Mouse (Mus musculus) left cerebral cortex, adult 11 months (tissue): Measurements from ENCODE around the gene March2.

Experiments
- DNase-seq: peaks from one replicate; pipeline ENCODE4 v3.0.0; 2022; ENCODE audit warnings: low spot score

March2 gene

DNA sequence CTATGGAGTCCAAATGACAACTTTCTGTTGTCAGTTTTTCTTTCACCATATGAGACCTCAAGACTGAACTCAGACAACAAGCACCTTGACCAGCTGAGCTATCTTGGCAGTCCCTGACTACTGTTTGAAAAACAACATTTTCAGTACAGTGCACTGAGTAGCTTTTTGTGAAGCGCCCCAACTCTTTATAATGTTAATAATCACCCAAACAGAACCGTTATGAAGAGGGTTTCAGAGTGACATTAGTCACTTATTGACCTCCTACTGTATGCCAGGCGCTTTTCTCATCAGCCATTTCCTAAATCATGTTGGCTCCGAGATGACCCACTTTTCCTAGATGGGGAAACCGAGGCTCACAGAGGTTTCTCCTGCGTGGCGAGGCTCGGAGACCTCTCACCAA, 488 bp downstream of the March2 start:
- DNase-seq = no peak

DNA sequence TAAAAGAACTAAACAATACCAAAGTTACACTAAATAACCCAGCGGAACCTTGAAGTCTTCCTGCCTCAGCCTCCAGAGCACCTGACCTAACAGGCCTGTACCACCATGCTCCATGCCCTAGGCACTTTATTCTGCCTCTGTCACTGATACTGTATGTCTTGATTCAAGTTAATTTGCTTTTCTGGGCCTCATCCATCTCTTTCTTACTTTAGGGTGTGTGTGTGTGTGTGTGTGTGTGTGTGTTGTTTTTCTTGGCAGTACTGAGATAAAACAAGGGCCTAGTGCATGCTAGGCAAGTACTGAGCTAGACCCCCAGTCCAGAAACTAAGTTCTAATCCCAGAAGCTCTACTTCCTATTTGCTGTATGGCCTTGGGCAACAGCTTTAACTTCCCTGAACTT, 1.2 kb downstream of the March2 start:
- no peak for DNase-seq

DNA sequence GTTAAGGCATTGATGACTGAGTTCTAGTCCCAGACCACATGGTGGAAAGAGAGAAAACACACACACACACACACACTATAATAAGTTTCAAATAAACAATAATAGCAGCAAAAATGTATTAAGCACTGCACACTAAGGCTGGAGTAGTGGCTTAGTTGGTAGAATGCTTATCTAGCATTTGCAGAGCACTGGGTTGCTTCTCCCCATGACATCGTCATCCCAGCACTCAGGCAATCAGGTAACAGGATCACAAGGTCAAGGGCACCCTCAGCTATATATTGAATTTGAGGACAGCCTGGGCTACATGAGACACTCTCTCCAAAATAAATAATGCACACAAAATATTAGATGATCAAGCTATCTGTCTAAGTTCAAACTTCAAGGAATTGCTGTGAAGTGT, 3.7 kb downstream of the March2 start:
- DNase-seq = no peak

DNA sequence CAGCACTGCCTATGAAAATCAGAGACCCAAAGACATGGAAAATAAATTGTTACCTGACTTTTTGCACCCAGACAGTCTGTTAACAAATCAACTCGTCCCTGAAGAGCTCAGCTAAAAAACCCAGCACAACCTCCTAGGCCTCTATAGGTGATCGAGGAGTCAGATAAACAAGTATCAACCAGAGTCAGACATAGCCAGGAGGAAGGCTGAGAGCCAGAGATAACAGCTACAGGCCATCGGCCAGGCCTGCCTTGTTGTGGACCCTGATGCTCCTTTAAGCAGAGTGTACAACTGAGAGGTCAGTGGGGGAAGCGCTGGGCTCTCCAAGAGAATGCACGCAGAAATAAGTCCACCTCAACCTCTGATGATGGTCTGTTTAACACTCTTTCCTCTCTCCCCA, 5.2 kb downstream of the March2 start:
- no peak for DNase-seq

DNA sequence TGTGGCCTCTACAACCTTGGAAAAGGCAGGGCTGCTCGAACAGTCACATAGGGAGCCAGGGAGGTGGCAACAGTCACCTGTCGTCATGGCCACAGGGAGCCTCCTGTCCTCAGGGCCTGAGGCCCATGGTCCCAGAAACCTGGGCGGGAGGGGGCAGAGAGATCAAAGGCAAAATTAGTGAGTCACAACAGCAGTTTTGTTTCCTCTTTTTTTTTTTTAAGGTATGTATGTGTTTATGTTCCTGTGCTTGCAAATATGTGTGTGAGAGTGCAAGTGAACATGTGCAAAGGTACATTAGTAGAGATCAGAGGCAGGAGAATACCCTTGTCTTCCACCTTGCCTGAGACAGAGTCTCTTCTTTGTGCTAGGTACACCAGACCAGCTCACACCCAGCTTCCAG, 8.6 kb downstream of the March2 start:
- DNase-seq = no peak

DNA sequence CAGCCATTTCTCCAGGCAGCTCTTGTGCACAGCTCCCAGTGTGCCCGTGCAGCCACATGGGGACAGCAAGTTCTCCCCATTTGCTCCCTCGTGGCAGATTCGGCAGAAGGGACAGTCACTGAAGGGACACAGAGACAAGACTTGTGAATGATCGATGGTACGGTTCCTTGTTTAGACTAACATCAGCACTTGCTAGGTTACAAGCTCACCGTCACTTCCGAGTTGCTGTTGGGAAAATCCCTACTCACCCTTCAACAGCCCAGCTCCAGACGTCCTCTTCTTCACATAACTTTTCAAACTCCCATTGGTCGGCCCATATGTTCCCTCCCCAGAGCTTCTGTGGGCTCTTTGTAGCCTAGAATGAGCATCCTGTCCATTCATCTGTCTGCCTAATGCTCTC, 15.4 kb downstream of the March2 start:
- DNase-seq = no peak

DNA sequence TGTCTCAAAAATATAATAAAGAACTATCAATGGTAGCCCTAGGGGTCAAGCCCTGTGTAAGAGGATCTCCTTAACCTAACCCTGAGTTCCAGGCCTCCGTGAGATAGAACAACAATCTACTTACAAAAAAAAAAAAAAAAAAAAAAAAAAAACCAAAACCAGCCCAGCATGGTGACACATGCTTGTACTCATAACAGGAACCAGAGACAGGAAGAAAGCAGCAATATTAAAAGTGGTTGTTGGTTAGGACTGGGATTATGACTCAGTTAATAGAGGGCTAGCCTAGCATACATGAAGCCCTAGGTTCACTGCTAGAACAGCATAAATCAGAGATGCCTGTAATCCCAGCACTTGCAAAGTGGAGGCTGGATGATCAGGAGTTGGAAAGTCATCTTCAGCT, 16.3 kb downstream of the March2 start:
- DNase-seq = no peak

DNA sequence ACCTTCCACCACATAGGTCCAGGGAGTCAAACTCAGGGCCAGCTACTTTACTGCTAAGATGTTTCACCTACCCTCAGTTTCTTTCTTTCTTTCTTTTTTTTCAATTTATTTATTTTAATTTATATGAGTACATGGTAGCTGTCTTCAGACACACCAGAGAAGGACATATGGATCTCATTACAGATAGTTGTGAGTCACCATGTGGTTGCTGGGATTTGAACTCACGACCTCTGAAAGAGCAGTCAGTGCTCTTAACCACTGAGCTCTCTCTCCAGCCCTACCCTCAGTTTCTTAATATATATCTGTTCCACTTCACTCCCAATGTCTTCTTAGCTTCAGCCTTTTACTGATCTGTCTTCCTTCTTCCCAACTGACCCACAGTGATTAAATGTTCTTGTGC, 23.0 kb downstream of the March2 start:
- DNase-seq = no peak

DNA sequence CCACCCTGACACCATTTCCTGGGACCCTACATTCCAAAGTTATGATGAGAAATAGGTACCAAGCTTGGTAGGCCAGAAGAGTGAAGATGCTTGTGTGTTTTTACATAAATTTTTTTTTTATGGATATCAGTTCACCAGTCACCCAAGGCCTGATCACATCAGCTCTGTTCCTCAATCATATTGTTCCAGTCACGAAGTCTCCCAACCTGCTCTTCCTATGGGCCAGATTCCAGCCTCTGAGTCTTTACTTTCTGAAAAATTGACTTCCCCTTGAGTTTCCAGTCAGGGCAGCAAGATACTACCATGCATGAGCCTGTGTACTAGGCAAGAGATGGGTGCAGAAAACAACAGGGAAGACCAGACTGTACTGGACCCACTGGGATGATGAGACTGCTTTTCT, 31.7 kb downstream of the March2 start, which contains the start of gene Hnrnpm:
Hnrnpm (minus strand) TSS at position 101 of the 400 bp plus-strand sequence.
- no peak for DNase-seq

DNA sequence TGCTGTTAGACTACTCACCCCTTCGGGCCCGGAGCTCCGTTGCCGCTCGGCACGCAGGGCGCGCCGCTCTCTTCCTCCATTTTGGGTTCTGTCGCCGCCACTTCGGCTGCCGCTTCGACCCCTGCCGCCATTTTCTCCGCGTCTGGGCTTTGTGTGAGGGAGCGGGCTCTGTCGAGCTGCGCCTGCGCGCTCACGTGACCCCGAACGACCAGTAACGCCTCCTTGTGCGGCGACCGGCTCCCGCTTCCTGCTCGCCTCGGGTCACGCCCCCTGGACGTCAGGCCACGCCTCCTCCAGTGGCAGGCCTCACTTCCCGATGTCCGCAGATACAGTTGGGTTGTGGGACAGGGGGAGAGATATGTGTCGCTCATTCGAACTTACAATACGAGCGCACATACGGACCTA, 33.2 kb downstream of the March2 start:
- DNase-seq = peak; percentile 94

DNA sequence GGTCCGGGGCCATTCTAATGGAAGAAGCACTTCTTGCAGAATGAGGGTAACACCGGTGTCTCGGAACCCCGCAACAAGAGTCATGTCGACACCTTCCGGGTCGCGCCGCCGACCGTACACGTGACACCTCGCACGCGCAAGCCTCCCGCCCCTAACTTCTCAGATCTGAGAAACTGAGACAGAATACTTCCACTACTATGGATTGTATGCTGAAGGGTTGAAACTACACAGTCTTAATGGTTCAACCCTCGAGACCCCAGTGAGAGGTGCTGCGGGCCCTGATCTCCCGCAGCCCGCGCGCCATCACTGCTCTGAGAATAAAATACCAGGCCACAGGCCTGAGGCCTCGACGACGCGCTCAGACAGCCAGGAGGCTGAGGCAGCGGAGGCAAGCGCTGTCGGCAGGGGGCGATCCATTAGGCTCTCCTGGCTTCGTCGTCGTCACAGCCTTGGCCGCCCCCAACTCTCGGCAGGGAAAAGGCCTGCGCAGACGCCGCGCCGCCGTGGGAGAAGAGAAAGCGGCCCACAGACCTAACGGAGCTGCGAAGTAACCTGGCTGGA, 33.7 kb downstream of the March2 start:
- peak; percentile 55 for DNase-seq

DNA sequence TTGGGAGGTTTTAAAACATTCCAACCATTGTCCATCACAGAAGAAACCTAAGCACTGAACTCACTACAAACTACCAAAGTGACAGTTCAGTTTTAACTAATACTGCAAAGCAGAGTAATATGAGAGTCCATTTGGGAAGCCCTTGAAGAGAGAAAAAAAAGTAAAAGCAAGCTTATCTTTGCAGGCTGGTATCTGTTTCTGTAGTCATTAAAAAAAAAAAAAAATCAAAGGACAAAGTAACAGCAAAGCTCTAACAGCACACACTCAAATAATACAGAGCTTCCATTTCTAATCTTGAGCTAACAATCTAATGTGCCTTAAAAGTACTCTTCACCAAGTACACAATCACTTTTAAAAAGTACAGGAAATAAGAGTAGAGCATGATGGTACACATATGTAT, 36.7 kb downstream of the March2 start:
- no peak for DNase-seq

DNA sequence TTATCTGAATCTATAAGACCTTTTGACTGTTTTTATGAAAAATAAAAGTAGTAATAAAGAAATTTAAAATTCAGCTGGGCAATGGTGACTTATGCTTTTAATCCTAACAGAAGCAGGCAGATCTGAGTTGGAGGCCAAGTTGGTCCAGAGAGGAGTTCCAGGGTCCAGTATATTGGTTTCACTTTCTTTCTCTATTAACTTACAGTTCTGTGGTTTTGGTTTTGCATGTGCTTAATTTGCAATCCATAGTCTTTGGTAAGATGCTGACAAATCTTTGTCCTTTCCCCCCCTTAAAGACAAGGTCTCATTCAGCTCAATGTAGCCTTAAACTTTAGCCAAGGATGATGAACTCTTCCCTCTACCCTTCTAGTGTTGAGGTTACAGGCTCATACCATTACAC, 39.7 kb downstream of the March2 start:
- DNase-seq = no peak

DNA sequence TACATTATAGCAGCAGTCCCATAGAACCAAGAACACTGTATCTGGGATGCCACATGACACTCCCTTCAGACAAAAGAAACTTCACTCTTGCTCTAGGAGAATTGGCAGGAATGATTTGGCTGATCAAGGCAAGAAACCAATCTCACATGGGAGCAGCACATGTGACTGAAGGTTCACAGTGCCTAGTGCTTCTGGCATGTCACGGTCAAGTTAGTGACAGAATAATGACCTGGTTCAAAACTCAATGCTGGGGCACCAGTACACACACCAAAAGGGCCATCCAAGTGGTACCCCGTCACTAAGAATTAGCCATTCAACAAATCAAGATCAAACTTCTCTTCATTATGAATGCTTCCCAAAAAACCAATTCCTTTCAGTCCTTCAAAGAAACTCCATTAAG, 42.4 kb downstream of the March2 start:
- no peak for DNase-seq

DNA sequence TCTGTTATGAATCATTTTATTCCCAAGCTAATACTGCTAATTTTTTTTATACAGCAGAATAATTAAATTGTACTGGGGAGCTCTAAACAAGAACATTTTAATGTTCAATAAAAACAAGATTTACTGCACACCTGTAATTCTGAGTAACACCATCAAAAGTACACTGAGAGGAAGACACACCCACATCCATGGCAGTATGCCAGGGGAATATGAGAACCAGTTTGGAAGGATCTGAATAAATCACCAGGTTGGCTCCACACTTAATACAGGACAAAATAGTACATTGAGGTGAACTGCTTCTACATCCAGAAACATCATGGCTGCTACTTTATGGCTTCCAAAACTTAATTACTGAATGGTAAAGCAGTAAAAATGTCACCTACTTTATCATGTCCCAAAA, 43.0 kb downstream of the March2 start:
- no peak for DNase-seq

DNA sequence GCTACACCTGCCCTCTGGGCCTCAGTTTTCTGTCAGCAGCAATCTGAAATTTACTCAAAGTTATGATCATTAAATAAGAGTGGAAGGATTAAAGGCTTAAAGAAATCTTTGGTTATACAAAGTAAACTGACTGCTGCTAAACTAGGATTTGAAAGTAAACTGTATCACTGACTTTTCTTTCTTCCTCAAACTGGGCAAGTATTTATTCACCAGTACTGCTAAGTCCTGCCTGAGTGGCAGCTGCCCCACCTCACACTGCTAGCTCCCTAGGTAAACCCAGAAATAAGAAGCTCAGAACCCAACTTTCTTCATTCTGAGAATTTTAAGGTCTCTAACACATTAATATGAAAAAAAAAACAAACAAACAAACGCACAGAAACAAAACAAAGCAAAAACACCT, 44.6 kb downstream of the March2 start:
- no peak for DNase-seq

DNA sequence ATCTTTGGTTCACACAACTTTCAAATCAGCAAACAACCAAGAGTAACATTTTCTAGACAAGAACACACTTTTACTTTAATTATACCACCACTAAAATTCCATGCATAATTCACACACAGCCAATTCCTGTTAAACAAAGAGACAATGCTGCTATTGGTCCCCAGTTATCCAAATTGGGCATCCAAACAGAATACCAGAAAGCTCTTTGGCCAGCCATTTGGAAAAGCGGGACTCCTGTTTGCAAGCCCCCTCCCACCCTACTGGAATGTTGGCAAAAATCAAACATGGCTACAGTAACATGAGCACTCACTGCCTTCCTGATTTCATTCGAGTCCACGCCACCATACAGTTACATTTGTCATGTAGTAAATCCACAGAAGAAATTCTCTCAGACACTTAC, 48.8 kb downstream of the March2 start:
- no peak for DNase-seq

DNA sequence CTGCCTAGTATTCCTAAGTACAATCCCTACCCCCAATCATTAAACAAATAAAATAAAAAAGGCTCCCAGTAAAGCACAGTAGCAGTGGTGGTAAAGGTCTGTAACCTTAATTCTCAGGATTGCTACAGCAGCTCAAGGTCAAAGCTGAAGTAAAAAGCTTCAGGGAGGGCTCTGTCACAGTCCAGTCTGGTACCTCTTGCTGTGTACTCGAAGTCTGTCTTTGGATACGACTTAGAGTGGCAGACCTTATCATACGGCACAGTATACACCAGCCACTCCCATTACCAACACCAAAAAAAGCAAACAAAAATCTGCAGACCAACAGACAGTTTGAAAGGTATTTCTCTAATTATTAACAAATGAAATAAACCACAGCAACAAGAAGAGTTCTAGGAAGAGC, 51.7 kb downstream of the March2 start:
- DNase-seq = no peak

DNA sequence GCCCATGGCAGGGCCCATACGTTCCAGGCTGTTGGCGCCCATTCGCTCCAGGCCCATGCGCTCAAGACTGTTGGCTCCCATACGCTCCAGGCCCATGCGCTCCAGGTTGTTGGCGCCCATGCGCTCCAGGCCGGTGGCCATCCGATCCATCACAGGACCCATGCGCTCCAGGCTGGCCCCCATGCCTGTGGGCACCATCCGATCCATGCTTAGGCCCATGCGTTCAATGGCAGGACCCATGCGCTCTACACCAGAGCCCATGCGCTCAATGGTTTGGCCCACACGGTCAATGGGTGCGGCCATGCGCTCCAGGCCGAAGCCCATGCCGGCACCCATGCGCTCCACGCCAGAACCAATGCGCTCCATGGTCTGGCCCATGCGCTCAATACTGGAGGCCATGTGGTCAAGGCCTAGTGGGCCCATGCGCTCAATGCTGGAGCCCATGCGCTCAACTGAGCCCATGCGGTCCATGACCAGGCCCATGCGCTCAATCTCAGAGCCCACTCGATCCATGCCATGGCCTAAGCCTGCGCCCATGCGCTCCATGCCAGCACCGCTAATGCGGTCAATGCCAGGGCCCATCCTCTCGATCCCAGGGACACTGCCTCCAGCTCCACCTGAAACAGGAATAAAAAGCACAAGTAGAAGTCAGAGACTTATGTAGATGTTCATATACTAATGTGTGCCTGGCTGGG, 68.5 kb downstream of the March2 start:
- no peak for DNase-seq

DNA sequence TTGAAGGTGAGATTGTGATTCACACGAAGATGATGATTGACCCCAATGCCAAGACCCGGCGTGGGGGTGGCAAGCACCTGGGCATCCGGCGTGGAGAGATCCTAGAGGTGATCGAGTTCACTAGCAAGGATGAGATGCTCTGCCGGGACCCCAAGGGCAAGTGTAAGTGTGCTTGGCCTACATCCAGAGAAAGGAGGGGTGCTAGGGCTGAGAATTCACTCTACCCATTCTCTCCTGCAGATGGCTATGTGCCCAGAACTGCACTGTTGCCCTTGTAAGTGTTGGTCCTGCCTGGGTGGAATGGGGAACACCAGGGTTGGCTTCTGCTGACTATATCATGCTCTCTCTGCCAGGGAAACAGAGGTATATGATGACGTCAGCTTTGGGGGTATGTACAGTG, 73.4 kb downstream of the March2 start:
- no peak for DNase-seq

DNA sequence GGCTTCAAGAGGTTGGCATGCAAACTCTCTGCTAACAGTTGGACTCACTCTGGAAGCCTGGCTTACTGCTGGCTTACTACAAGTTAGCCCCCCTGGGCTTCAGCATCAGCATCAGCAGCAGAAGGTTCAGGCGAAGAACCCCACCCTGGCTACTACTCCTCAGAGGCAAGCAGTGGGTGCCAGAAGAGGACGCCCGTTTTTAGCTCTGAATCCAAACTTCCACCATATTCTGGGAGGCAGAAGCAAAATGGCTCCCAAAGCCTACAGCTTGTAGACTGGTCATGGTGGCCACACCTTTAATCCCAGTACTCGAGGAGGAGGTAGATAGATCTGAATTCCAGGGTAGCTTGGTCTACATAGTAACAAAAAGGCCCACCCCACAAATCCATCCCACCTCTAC, 74.4 kb downstream of the March2 start:
- DNase-seq = no peak

DNA sequence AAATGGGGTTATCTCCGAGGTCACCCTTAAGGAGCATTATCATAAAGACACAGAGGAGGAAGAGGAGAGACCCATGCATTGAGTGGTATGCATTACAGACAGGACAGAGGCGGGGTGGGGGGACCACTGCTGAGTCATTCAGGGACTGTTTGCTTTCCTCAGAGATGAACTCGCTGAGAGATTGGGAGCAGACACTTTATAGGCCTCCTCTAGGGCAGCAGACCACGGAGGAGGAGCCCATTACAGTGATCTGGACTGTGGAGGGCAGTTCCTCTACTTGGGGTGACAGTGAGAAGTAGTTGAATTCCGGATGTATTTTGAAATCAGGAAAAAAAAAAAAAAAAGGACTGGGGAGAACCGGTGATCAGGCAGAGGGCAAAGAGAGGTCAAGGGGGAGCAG, 78.7 kb downstream of the March2 start:
- DNase-seq = no peak

DNA sequence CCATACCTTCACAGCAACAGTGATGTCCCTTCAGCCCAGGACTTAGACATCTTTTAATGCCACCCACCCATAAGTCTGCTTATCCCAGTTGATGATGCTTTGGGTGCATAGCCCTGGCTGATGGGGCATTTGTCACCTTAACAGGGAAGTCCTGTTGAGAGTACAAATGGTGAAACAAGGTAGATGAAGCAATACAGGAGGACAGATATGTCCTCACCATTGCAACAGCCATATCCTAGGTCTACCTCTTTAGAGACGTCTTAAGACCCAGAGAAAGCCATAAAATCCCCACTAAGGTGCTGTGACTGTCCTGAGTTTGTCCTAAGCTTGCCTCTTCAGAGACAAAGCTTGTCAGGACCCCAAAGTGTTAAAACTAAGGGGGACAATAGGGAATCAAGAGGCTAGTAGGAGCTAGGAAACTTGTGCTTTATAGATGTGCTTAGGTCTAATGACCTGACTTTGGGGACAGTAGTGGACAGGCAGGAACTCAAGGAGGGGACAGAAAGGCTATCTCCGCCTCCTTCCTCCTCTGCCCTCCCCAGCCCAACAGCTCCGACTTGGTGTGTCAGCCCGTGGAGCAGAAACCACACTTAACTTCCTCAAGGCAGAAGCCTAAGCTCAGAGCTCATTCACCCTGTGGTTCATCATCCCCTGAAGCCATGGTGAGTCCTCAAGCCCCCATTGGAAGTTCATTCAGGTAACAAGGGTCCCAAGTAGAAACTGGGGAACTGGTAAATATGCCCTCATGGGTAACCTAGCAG, 80.8 kb downstream of the March2 start, which contains the start of gene Pram1:
Pram1 (plus strand) TSS at position 541 of the 761 bp plus-strand sequence.
- no peak for DNase-seq
